Mouse (Mus musculus): ENCODE results near the gene Sall4.
A peak's percentile ranks its signal among the peaks of the same experiment; 100 is the strongest.

Gene Sall4

GRCm38 (mm10) chr2:168767582-168767981 is at the start of gene Sall4:
Gene Sall4 (minus strand): TSS chr2:168767943.
- ATAC-seq (ENCODE audit: low TSS enrichment): no peak

GRCm38 (mm10) chr2:168813243-168813642 is 45.5 kb upstream of the Sall4 start:
- no peak for ATAC-seq (ENCODE audit: low TSS enrichment)

GRCm38 (mm10) chr2:168809895-168810294 is 42.2 kb upstream of the Sall4 start:
- no peak for ATAC-seq (ENCODE audit: low TSS enrichment)

GRCm38 (mm10) chr2:168807681-168808080 is 39.9 kb upstream of the Sall4 start:
- ATAC-seq (ENCODE audit: low TSS enrichment): no peak

GRCm38 (mm10) chr2:168803849-168804248 is 36.1 kb upstream of the Sall4 start:
- ATAC-seq (ENCODE audit: low TSS enrichment): no peak

- ATAC-seq (ENCODE audit: low TSS enrichment): no peak
Observed at GRCm38 (mm10) chr2:168799326-168799725, 31.6 kb upstream of the Sall4 start.

- ATAC-seq (ENCODE audit: low TSS enrichment): no peak
Observed at GRCm38 (mm10) chr2:168798921-168799320, 31.2 kb upstream of the Sall4 start.

- ATAC-seq (ENCODE audit: low TSS enrichment): peak; percentile 27; the same call in 1 of the 2 replicates
Observed at GRCm38 (mm10) chr2:168791115-168791802, 23.5 kb upstream of the Sall4 start.

GRCm38 (mm10) chr2:168786174-168786573 is 18.4 kb upstream of the Sall4 start:
- ATAC-seq (ENCODE audit: low TSS enrichment): no peak

GRCm38 (mm10) chr2:168780596-168780995 is 12.9 kb upstream of the Sall4 start:
- ATAC-seq (ENCODE audit: low TSS enrichment): no peak

- ATAC-seq (ENCODE audit: low TSS enrichment): no peak
Observed at GRCm38 (mm10) chr2:168780024-168780423, 12.3 kb upstream of the Sall4 start.

- ATAC-seq (ENCODE audit: low TSS enrichment): no peak
Observed at GRCm38 (mm10) chr2:168777481-168777880, 9.7 kb upstream of the Sall4 start.

GRCm38 (mm10) chr2:168776238-168776637 is 8.5 kb upstream of the Sall4 start:
- no peak for ATAC-seq (ENCODE audit: low TSS enrichment)

- ATAC-seq (ENCODE audit: low TSS enrichment): no peak
Observed at GRCm38 (mm10) chr2:168769259-168769658, 1.5 kb upstream of the Sall4 start.

- ATAC-seq (ENCODE audit: low TSS enrichment): no peak
Observed at GRCm38 (mm10) chr2:168766538-168767361, 993 bp downstream of the Sall4 start.

- no peak for ATAC-seq (ENCODE audit: low TSS enrichment)
Observed at GRCm38 (mm10) chr2:168765696-168766537, 1.8 kb downstream of the Sall4 start.

- ATAC-seq (ENCODE audit: low TSS enrichment): no peak
Observed at GRCm38 (mm10) chr2:168765065-168765681, 2.6 kb downstream of the Sall4 start.

- ATAC-seq (ENCODE audit: low TSS enrichment): no peak
Observed at GRCm38 (mm10) chr2:168764460-168764867, 3.3 kb downstream of the Sall4 start.

- ATAC-seq (ENCODE audit: low TSS enrichment): no peak
Observed at GRCm38 (mm10) chr2:168763785-168764184, 4.0 kb downstream of the Sall4 start.

GRCm38 (mm10) chr2:168762411-168762815 is 5.3 kb downstream of the Sall4 start:
- no peak for ATAC-seq (ENCODE audit: low TSS enrichment)

GRCm38 (mm10) chr2:168761954-168762353 is 5.8 kb downstream of the Sall4 start:
- ATAC-seq (ENCODE audit: low TSS enrichment): no peak

- ATAC-seq (ENCODE audit: low TSS enrichment): no peak
Observed at GRCm38 (mm10) chr2:168761141-168761540, 6.6 kb downstream of the Sall4 start.

All from frontal cortex, adult (tissue).